18 mouse cellular contexts compared by ENCODE assay signal in the genomic region with DNA sequence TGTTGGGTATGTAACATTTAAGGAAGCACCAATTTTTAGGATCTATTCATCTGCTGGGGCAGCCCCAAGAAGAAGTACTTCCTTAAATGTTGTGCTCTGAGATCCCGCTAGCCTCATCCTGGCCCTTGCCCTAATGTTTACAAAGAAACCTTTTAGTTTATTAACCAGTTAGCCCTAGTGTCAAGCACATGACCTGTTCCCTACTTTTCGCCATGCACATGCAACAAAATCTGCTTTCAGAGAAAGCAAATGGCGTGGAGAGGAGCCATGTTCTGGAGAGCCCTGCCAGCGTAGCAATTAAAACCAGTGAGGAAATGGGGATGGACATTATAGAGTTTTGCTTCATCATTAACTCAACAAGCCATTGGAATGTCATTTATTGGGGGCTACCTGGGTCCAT. TPM values are rescaled to one million over a fixed set of nuclear protein-coding genes. Genes with fewer than 3 reads are reported as not detected.
A peak's percentile ranks its signal among the peaks of the same experiment; 100 is the strongest.
DNase-seq lines count a peak whose midpoint lies in the region; ATAC-seq lines count a peak whose summit lies in the region.
"Had no signal": no experiment of that assay in that cellular context is flagged by ENCODE, and none has a peak within 500 bp of the region (broad histone marks: within the 10 kb centered on the region; RNA-seq: fewer than 3 reads in every experiment).

No protein-coding gene starts in this region.

- no peak overlapping the region for H3K27ac ChIP-seq in kidney, embryonic 14.5 days (ENCODE audit: low read depth, low read length)
- H3K27ac ChIP-seq: embryonic facial prominence, embryonic 10.5 days; forebrain, embryonic 13.5 days; heart, embryonic 13.5 days; hindbrain, embryonic 13.5 days had no signal

- H3K36me3 ChIP-seq in kidney, embryonic 14.5 days (ENCODE audit: control insufficient read depth, insufficient read depth, low read length) = no peaks in the 10 kb centered on the region
- H3K36me3 ChIP-seq: embryonic facial prominence, embryonic 10.5 days; heart, embryonic 13.5 days; hindbrain, embryonic 13.5 days had no signal

- no peaks in the 10 kb centered on the region for H3K9me3 ChIP-seq in kidney, embryonic 14.5 days (ENCODE audit: control insufficient read depth, low read length)
- H3K9me3 ChIP-seq: embryonic facial prominence, embryonic 10.5 days; forebrain, embryonic 13.5 days; heart, embryonic 13.5 days; hindbrain, embryonic 13.5 days had no signal

- H3K27me3 ChIP-seq in kidney, embryonic 14.5 days (ENCODE audit: control insufficient read depth, insufficient read depth, low read length) = no peaks in the 10 kb centered on the region
- H3K27me3 ChIP-seq: CH12.LX; forebrain, embryonic 13.5 days; heart, embryonic 13.5 days; hindbrain, embryonic 13.5 days; Patski had no signal

- no peak overlapping the region for H3K4me3 ChIP-seq in kidney, embryonic 14.5 days (ENCODE audit: low read length)
- H3K4me3 ChIP-seq: embryonic facial prominence, embryonic 10.5 days; forebrain, embryonic 13.5 days; heart, embryonic 13.5 days; hindbrain, embryonic 13.5 days had no signal

- peaks cover 2% of the 10 kb centered on the region; the same call in 1 of the 2 replicates for H3K4me1 ChIP-seq in kidney, embryonic 14.5 days (ENCODE audit: control insufficient read depth, insufficient read depth, low read length)
- H3K4me1 ChIP-seq: hindbrain, embryonic 13.5 days had no signal

- H3K4me2 ChIP-seq in kidney, embryonic 14.5 days (replicated peaks; ENCODE audit: low read depth, low read length) = no peak overlapping the region
- H3K4me2 ChIP-seq: forebrain, embryonic 13.5 days; heart, embryonic 13.5 days; hindbrain, embryonic 13.5 days had no signal

- ATAC-seq in kidney, embryonic 14.5 days (ENCODE audit: low FRiP score, low TSS enrichment) = no peak
- ATAC-seq: activated CD4-positive, CD25-positive, alpha-beta regulatory T cell, adult 4 months; forebrain, embryonic 13.5 days; forebrain, postnatal 0 days; Patski had no signal

- no peak overlapping the region for H3K9ac ChIP-seq in kidney, embryonic 14.5 days (ENCODE audit: low read depth, low read length)
- H3K9ac ChIP-seq: forebrain, embryonic 13.5 days; forebrain, postnatal 0 days; heart, embryonic 13.5 days; hindbrain, embryonic 13.5 days had no signal

- peak; percentile 67 for DNase-seq in kidney, adult 11 months
- no peak for DNase-seq in kidney, postnatal 10 days
- peak; percentile 80 for DNase-seq in kidney, adult 9 months
- peak; percentile 30 for DNase-seq in kidney, postnatal 14 days
- DNase-seq in testis, postnatal 10 days (ENCODE audit: low spot score) = no peak
- DNase-seq: adrenal gland, adult 8-10 months; adrenal gland, postnatal 36 days; cerebellum, adult 2 months; forebrain, postnatal 0 days; gastrocnemius, postnatal 14 days had no signal

- WGBS in kidney, embryonic 14.5 days = 78% methylated on average over 4 of the region's 4 CpGs

RNA-seq across cellular contexts. Expression of a gene that starts 30.3 kb away (rescaled TPM):
- polyA plus RNA-seq in kidney, embryonic 14.5 days (2014; fragmentation: Nextera tagmentation; extraction: Ambion mirVana) = 15.3 and 23.5 TPM in 2 replicates

Comparison
In these comparisons a context has a peak if more than half of its experiments do, and no peak if none do; other contexts are left out.
1. DNase-seq: peak in kidney, adult 11 months (single experiment), kidney, adult 9 months (single experiment) and kidney, postnatal 14 days (single experiment); none in kidney, postnatal 10 days (single experiment) and testis, postnatal 10 days (single experiment).